ENCODE assay signal across 9 mouse cellular contexts in genomic region chr3:89322514-89323165, GRCm38 (mm10). TPM values are rescaled to one million over a fixed set of nuclear protein-coding genes. Genes with fewer than 3 reads are reported as not detected.
DNase-seq lines count a peak whose midpoint lies in the region; ATAC-seq and TF ChIP-seq lines count a peak whose summit lies in the region.
"Had no signal": no experiment of that assay in that cellular context is flagged by ENCODE, and none has a peak within 500 bp of the region (broad histone marks: within the 10 kb centered on the region; RNA-seq: fewer than 3 reads in every experiment).

Gene Efna3, minus strand, starts transcription at chr3:89322965.

- TF ChIP-seq POLR2A in cortical plate, adult 2 months (IDR thresholded peaks at IDR 0.05; ENCODE audit: extremely low read depth, insufficient read depth, low read length), result peak; percentile 17; the same call in 1 of the 2 replicates

- H3K4me3 ChIP-seq in cortical plate, adult 2 months (ENCODE audit: insufficient read depth, low read length), result peak within 1 kb of the TSS; percentile 81
- H3K4me3 ChIP-seq in intestine, embryonic 14.5 days (ENCODE audit: low read depth, low read length), result peak within 1 kb of the TSS; percentile 49

- peak; percentile 30; the same call in 1 of the 2 replicates for ATAC-seq in intestine, embryonic 14.5 days (replicated peaks; ENCODE audit: low FRiP score, low TSS enrichment, low read depth)
- 0 out of 2 replicates have a peak, but pooled peaks have one; percentile 30 for ATAC-seq in megakaryocyte, adult 5-6 weeks (ENCODE audit: poor library complexity, severe bottlenecking)

- peaks cover 32% of the 10 kb centered on the region for H3K27me3 ChIP-seq in intestine, embryonic 14.5 days (replicated peaks; ENCODE audit: control insufficient read depth, insufficient read depth, low read length)

- no peaks in the 10 kb centered on the region for H3K9me3 ChIP-seq in intestine, embryonic 14.5 days (ENCODE audit: control insufficient read depth, low read length)

- DNase-seq in T-cell, adult 2 months (ENCODE audit: low spot score), result peak; percentile 29
- DNase-seq in gastrocnemius, postnatal 10 days, result peak; percentile 59
- peak; percentile 88 for DNase-seq in intestine, embryonic 14.5 days (ENCODE audit: low spot score)
- peak; percentile 70 to 90 for DNase-seq in left cerebral cortex, adult 8-10 months (ENCODE audit: low spot score in 2 of 2)
- peak; percentile 87 for DNase-seq in right cerebral cortex, postnatal 4 days
- no peak for DNase-seq in natural killer cell, adult 2 months (ENCODE audit: low spot score in 2 of 2)

- H3K4me2 ChIP-seq in intestine, embryonic 14.5 days (ENCODE audit: low read length), result peak within 1 kb of the TSS; percentile 65

- H3K4me1 ChIP-seq in cortical plate, adult 2 months (ENCODE audit: control insufficient read depth, insufficient read depth, low read length), result peaks cover 4% of the 10 kb centered on the region; the same call in 1 of the 2 replicates
- H3K4me1 ChIP-seq in intestine, embryonic 14.5 days (replicated peaks; ENCODE audit: control insufficient read depth, insufficient read depth, low read length), result peaks cover 29% of the 10 kb centered on the region

- TF ChIP-seq CTCF in cortical plate, adult 2 months (IDR thresholded peaks at IDR 0.05; ENCODE audit: extremely low read depth, insufficient read depth, low read length), result no peak

- H3K9ac ChIP-seq in intestine, embryonic 14.5 days (ENCODE audit: low read length), result peak within 1 kb of the TSS; percentile 48

- no peaks in the 10 kb centered on the region for H3K36me3 ChIP-seq in intestine, embryonic 14.5 days (ENCODE audit: control insufficient read depth, insufficient read depth, low read length)

- under 1% methylated on average over 53 of the region's 53 CpGs for WGBS in intestine, embryonic 14.5 days

- peak within 1 kb of the TSS; percentile 48 for H3K27ac ChIP-seq in cortical plate, adult 2 months (ENCODE audit: insufficient read depth, low read length)
- H3K27ac ChIP-seq in intestine, embryonic 14.5 days (ENCODE audit: low read depth), result no peak within 1 kb of the TSS

RNA-seq across cellular contexts. Expression of gene Efna3, which starts in this region (rescaled TPM):
- polyA plus RNA-seq in cortical plate, adult 2 months (2012; rRNA removed), result 79.9 and 85.1 TPM in 2 replicates
- total RNA-seq in gastrocnemius, postnatal 10 days (2021), result not detected
- 13.2 and 15.3 TPM in 2 replicates for polyA plus RNA-seq in intestine, embryonic 14.5 days (2014; fragmentation: Nextera tagmentation; extraction: Ambion mirVana)
- 10 to 100 TPM; 50.1 to 61.2 (median 55.3) TPM for total RNA-seq in left cerebral cortex, adult 8-10 months (2022)
- not detected in 2 replicates for total RNA-seq in megakaryocyte, adult 5-6 weeks (2015)
- total RNA-seq in megakaryocyte, adult 5-6 weeks (2017), result not detected in 2 replicates
- total RNA-seq: neutrophil, adult 5-6 weeks had no signal

Comparison
In these comparisons a context has a peak if more than half of its experiments do, and no peak if none do; other contexts are left out.
1. RNA of gene Efna3 (total RNA-seq): 50.1 to 61.2 TPM in left cerebral cortex, adult 8-10 months; not detected in gastrocnemius, postnatal 10 days and not detected in megakaryocyte, adult 5-6 weeks; every median in the first group is over 10 times any median in the second.
2. Peak in DNase-seq in gastrocnemius, postnatal 10 days; RNA of the gene not detected or under 1 TPM.
3. Peak in ATAC-seq in megakaryocyte, adult 5-6 weeks; RNA of the gene not detected or under 1 TPM.
4. DNase-seq: peak in T-cell, adult 2 months (single experiment), intestine, embryonic 14.5 days (single experiment), left cerebral cortex, adult 8-10 months (2 of 2) and right cerebral cortex, postnatal 4 days (single experiment); none in natural killer cell, adult 2 months (0 of 2).